Mouse (Mus musculus) spleen, postnatal 4 days (tissue): Measurements from ENCODE around the gene Vwc2.

Experiments
- DNase-seq, 2 experiments: peaks; one replicate each; pipeline ENCODE4 v3.0.0; 2022; ENCODE audit warnings: low spot score in 2 of 2

The Vwc2 gene

GRCm38 (mm10) chr11:11242694-11243377, 128.8 kb downstream of the Vwc2 start:
- no peak for DNase-seq

GRCm38 (mm10) chr11:11257348-11257747, 143.3 kb downstream of the Vwc2 start:
- no peak for DNase-seq

GRCm38 (mm10) chr11:11280128-11280527, 166.1 kb downstream of the Vwc2 start:
- DNase-seq, result no peak

GRCm38 (mm10) chr11:11283512-11283911, 169.5 kb downstream of the Vwc2 start:
- DNase-seq, result no peak
